Mouse (Mus musculus) retina, postnatal 7 days (tissue): ENCODE results near the gene Gucd1.
"Not testable (repeated sequence)": the region's sequence is repeated elsewhere in the genome, so short reads cannot be mapped to it uniquely, and the experiment has no call there.

ENCODE experiments used
- DNase-seq: peaks from one replicate; pipeline ENCODE4 v3.0.0-alpha.2; 2012; ENCODE audit warnings: low read depth, low spot score

The Gucd1 gene

DNA sequence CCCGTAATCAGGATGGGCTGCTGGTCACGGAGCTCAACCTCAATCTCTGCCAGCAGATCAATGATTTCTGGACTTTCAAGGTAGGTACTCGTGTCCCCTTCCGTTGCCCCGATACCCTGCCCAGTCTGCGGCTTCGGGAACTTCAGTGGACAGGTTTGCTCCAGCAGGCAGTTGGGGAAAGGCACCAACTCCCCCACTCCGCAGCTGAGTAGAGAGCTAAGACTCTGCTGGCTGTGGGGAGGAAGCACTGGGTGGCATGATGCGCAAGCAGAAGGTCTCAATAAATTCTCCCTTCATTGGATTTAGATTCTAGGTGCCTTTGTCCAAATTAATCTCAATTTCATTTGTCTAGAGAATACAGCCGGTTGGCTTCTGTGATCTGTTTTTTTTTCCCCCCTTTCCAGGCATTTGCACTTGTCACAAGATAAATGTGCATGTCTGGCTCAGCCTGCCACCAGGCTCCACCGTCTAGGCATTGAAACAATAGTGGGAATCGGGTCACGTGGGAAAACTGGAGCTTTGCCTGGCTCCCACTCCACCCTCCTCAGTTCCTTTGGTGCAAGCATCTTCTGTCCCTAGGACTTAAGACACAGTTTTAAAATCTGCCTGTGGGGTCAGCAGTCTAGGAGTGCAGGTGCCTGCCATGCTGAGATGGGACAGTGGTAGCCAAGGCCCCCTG lies 79.5 kb downstream of the Gucd1 start:
- DNase-seq, result no peak

DNA sequence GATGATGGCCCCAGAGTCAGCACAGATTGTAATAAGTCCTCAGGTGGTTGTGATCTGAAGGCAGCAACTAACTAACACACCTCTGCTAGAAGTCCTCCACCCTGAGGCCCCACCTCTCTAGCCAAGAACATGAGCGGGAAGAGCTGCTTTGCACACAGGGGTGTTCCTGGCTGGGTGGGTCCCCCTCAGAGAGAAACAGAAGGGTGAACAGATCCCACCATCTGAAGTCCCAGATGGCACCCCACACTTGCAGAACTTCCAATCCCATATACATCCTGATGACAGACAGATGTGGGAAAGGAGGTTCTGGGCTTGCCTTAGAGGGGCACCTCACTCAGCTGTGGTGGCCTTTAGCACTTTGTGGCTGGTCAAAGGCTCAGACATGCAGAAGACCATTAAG lies 80.5 kb downstream of the Gucd1 start:
- DNase-seq, result no peak

DNA sequence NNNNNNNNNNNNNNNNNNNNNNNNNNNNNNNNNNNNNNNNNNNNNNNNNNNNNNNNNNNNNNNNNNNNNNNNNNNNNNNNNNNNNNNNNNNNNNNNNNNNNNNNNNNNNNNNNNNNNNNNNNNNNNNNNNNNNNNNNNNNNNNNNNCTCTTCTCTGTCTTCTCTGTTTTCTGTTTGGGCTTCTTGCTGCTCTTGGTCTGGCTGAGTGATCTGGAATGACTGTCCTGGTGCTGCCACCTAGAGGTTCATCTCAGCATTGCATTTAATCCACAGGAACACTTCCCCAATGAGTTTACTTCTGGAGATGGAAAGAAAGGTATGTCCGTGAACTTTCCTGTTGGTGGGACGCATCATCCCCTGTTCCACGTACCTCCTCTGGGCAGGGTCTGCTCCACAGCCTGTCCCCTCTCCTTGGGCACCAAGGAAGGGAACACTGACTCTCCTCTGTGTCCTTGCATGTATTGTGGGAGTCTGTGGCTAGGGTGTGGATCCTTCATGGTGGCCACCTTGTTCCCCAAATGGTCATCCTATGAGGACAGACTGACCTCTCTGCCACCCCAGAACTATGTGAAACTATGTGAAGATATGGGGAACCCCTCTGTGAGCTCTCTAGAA lies 81.1 kb downstream of the Gucd1 start:
- DNase-seq, result peak; percentile 78

DNA sequence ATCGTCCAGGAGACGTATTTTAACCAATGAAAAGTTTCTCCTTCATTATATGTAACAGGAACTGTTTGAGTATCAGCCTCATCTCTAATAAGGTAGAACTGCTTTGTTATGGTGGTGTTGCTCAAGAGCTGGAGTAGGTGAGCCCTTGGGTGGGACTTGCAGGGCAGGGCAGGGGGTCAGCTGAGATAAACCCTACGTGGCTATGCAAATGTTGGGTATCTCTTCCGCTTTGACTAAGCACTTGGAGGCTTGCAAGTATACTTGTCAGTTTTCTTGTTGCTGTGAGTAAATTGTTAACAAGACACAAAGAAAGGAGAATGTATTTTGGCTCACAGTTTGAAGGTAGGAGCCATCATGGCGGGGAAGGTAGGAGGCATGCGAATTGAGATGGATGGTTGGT lies 87.1 kb downstream of the Gucd1 start:
- DNase-seq, result no peak

DNA sequence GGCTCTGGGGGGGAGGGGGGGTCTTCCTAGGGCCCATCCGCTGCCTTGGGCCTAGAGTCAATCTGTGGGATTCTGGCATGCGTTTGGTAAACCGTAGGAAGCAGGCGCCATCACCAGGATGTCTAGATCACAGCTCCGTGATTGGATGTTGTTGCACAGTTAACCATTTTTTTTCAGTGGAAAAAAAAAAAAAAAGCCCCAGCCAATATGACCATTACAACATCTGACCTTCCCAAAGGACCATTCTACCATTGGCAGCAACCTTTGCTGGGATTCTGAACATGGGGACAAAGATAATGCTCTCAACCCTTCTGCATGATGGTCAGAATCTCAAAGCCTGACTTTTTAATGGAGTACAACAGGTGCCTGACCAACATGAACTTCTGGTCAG lies 87.6 kb downstream of the Gucd1 start:
- DNase-seq, result no peak

DNA sequence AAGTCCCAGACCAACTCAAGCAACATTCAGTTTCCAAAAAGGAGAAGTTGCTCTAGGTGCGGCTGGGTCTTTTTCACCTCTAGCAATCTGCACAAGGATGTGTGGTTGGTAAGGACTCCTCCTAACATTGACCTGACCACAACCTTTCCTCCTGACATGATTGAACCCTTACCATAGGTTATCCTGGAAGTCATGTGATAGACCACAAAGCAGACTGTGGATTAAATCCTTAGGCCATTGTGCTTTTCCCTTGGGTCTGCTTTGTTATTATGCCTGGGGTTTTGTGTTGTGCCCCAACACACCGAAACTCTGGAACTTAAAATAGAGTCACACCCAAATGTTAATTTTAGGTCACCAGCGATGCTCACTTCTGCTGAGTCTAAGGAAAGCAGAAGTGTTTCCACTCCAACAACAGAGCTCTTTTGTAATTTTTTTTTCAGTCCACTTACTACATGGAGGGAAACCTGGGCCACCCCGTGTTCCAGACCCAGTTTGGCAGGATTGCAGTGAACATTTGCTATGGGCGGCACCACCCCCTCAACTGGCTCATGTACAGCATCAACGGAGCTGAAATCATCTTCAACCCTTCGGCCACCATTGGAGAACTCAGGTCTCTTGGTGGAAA lies 88.1 kb downstream of the Gucd1 start:
- no peak for DNase-seq

DNA sequence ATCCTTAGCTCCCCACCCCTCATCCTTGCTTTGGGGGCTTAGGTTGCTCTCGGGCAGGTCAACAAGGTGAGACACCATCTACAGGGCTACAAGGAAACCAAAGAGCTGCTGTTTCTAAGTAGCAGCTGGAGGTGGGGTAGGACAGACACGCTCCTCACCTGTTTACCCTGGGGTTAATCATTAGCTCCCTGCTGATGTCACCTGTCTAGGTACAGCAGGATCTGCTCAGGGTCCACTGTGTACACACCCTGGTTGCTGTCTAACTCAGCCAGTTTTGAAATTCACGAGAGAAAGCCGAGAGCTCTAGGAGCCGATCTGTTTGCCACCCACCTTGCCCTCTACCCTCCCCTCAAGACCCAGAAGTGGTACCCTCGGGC lies 88.8 kb downstream of the Gucd1 start:
- DNase-seq, result no peak

DNA sequence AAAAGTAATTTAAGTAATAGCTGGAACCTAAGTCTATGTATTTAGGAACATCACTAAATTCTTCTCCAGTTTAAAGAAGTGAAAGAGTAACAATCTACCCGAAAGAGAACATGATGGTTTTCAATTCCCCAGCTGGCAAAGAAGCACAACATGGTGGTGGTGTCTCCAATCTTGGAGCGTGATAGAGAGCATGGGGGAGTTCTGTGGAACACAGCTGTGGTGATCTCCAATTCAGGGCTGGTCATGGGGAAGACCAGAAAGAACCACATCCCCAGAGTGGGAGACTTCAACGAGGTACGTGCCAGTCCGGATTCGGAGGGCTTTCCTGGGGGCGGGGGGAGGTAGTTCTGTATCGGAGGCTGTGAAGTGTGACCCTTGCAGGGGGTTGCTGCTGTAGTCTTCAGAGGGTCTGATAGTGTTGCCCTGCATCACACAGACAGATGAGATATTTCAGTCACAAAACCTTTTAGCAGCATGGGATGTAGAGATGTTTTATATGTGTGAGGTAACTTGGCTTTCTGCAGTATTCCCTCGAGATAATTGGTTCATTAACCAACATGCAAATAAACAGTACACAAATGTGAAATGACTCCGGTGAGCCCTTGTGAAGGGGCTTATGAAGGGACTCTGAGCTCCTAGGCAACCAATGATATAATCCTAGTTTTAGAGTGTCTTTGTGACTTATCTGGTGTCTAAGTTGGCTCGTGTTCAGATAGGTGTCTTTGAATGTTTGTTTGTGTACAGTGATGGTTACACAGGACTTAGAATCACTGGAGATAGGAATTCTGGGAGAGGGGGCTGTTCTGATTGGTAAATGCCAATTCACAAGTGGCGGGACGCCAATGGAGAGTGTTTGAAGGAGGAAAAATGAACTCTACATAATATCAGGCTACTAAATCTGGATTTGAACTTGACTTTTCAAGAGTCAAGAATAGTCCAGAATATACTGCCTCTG lies 89.4 kb downstream of the Gucd1 start:
- no peak for DNase-seq

DNA sequence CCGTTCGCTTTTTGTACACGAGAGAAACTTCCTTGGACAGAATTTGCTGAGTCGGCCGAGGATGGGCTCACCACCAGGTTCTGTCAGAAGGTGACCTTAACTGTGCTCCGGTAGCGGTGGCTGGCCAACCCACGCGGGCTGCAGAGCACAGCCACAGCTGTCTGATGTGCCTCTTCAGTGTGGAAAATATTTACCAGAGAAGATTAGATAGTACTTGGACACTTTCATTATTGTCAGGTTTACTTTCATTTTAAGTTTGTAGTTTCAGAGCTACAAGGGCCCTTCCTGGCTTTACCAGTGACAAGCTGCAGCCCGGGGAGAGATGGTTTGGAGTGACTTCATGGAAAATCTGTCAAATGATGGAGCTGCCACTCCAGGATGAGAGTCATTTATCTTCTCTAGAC lies 93.3 kb downstream of the Gucd1 start:
- DNase-seq, result no peak

DNA sequence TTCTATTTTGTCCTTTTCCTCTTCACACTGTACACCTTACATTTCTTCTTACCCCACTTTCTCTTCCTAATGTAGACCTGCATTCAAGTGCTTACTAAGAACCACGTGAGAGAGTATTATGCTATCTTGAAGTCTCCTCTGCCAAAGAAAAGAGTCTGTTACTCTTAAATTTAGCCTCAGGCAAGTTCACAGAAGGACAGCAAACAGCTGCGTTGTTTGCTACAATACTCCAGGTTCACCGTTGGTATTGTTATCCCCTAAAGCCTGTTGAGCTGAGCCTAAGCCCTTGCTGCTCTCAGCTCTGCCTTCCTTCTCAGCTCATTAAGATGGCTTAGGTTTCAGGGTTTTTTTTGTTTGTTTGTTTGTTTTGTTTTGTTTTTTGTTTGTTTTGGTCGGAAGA lies 99.0 kb downstream of the Gucd1 start:
- no peak for DNase-seq

DNA sequence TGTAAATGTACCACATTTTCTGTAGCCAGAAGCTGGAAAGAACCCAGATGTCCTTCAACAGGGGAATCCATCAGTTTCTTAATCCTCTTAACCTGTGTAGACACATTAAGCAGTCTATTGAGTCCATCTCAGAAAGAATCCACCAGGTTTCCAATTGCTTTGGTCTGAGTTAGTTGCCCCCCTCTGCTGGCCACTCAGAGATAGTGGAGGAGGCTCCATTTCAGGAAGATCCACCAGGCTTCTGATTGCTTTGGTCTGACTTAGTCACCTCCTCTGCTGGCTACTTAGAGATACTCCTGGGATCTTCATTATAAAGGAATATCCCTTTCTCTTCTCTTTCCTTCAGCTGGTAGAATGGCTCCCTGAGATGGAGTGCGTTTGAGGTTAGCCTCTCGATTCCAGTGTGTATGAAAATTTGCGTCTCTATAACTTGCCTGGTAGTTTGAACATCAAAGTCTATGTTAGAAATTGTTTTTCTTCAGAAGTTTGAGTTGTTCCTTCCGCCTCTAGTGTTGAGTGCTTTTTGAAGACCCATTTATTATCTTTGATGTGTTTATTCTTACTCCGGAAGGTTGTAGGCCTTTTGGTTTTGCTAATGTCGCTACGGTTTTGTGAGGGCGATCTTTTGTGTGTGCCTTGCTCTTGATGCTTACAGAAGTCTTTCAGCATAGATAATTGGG lies 100.3 kb downstream of the Gucd1 start:
- no peak for DNase-seq

DNA sequence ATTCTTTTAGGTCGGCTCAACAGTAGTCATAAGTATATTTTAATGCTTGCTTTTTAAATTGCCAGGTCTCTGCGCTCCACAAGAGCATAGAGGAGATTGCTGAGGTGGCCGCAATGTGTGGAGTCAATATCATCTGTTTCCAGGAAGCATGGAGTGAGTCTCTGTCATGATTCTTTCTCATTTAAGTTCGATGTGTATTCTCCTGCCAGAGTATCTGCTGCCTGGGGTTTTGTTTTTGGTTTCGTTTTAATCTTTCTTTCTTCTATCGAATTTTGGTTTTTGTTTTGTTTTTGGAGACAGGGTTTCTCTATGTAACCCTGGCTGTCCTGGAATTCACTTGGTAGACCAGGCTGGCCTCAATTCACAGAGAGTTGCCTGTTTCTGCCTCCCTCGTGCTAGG lies 102.8 kb downstream of the Gucd1 start:
- no peak for DNase-seq

DNA sequence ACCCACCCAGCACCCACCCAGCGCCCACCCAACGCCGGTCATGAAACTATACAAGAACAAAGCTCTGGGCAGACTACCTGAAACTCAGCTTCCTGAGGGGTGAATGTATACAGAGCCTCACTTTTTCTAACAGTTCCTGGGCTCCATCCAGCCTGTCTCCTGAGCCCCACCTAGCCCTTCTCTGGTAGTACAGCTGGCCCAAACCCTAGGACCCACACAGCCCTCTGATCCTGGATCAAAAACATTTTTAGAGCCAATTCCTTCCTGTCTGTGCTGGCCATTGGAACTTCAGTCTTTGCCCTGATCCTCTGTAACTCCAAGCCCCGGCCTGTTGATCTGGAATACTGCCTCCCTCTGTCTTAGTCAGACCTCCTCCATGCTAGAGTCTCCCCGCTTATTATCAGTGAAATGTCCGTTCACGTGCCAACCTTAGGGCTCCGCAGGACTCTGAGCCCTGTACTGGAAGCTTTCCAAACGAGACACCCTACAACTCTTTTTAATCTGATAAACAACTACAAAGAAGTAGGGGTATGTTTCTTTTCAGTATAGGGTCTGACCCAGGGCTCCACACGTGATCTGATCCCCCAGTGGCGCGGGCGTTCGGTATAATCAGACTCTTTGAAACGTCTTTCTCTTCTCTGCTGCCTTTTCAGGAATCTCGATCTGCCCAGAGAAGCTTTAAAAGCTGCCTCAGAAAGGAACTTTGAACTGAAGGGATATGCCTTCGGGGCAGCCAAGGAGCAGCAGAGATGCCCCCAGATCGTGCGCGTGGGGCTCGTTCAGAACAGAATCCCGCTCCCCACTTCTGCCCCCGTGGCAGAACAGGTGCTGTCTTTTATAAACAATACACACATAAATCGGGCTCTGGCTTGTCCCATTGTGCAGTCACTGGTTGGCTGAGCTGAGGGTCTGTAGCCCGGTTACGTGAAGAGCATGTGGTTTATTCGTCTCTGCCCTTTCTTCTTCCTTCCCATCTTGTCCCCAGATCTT lies 105.4 kb downstream of the Gucd1 start:
- no peak for DNase-seq

DNA sequence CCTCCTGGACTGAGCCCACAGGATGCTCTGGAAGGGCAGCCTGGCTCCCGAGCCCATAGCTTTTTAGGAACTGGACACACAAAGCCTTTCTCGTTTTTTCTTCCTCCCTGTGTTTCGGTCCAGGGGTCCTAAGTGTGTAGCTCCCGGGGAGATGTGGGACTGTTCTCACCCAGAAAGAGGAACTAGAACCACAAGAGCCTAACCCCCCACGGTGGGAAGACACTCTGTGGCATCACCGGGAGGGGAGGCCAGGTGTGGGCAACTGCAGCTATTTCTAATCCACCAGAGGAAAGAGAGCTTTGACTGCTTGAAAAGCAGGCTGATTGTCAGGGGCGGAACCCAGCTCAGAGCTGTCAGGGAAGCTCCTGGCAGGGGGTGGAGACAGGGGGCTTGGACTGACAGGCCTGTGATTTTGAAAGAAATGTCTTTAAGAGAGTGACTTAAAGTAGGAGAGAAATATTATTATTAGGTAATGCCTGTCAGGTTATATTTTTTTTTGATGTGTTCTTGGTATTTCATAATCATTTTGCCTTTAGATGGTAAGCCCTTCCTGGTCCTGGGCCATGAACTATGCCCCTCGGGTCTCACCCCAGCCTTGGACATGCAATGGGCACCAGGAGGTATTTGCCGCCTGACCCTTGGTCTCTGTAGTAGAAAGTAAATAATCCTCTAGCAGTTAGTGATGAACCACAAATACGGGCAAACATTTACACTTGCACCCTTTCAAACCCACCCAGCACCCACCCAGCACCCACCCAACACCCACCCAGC lies 106.2 kb downstream of the Gucd1 start:
- DNase-seq, result not testable (repeated sequence)

DNA sequence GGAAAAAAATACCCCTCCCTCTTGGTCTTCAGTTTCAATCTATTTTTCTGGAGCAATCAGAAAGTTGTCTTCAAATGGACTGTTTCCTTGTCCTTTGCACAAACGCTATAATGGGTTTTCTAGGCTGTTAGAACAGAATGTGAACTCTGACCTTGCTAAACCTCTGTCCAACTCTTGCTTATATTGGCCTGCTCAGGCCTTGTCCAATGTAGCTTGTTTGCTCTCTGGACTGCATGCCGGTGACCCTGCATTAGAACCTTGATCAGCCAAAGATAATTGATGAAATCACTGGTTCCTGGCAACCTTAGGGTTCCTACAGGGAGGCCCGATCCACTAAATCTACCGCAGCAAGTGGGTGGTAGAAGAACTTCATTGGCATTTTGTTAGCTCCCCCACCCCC lies 110.0 kb downstream of the Gucd1 start:
- DNase-seq, result no peak

DNA sequence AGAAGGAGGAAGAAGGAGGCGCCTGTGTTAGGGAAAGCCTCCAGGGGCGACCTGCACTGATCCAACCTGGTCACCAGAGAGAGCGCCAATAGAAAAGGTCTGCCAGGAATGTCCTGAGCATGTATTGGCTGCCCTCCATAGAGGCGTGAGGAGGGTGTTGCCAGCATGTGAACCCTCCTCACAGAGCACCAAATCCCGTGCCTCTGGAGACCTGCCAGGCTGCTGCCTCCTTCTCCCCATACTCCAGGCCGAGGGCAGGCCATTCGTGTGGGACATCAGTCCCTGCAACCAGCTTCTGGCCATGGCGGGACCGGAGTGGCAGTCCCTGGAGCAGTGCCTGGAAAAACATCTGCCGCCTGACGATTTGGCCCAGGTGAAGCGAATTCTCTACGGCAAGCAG lies 111.0 kb downstream of the Gucd1 start:
- DNase-seq, result no peak

DNA sequence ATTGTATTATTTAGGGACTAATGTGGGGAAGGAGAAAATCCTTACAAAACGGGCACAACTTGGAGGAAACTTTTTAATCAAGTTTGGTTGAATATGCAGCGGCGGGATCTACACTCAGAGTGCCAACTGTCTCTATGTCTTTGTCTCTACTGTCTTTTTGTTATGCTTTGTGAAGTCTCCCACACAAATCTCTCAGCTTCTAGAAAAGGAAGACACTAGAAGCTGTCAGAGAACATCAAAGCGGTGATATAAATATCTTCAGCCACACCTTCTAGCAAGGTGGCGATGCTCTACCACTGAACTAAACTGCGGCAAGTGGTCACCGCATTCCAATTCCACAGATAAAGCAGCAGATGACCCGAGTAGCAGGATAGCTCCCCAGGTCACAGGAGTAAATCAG lies 111.9 kb downstream of the Gucd1 start:
- no peak for DNase-seq

DNA sequence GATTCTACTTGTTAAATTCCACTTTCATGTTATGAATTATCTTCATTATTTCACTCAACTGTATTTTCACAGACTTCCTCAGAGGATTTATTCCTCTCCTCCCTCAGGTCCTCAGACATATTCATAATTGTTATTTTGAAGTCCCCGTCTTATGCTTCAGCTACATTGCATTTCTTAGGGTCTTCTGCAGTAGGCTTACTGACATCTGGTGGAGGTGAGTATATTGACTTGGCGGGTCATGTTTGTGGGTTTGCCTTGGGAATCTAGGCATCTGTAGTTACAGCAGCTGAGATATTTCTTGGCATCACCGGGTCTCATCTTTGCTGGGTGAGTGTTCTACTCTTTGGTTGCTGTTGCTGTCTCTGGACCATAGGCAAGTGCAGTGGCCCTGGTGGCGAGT lies 116.8 kb downstream of the Gucd1 start, which contains the start of gene Upb1:
Upb1 (plus strand) TSS at position 158 of the 400 bp plus-strand sequence.
- DNase-seq, result no peak

DNA sequence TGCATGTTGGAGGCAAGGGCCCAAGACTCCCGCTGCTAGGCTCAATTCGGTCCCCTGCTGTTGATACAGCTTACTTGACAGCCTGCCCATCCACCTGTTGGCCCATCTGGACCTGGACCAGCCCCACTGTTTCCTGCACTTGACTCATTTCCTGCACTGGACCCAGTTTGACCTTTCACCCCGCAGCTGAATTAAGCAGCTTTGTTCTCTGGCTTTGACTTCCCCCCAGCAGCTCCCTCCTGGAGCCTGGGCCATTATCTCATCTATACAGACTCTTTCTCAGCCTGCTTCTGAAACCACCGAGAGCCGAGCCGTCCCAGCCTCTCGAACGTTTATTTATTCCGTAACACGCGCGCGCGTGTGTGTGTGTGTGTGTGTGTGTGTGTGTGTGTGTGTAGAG lies 120.8 kb downstream of the Gucd1 start:
- no peak for DNase-seq

DNA sequence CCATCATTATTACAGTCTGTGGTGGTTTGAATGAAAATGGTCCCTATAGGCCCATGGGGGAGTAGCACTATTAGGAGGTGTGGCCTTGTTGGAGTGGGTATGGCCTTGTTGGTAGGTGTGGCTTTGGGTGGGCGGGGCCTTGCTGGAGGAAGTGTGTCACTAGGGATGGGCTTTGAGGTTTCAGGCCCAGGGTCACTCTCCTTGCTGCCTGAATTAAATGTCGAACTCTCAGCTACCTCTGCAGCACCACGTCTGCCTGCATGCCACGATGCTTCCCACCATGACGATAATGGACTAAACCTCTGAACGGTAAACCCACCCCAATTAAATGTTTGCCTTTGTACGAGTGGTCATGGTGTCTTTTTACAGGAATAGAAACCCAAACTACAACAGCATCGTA lies 123.0 kb downstream of the Gucd1 start:
- DNase-seq, result no peak
